Mouse (Mus musculus) ES-Bruce4 (cell line): ENCODE results near the gene Hat1. TPM values are rescaled to one million over a fixed set of nuclear protein-coding genes. Genes with fewer than 3 reads are reported as not detected.
A peak's percentile ranks its signal among the peaks of the same experiment; 100 is the strongest.
"Not testable (repeated sequence)": the region's sequence is repeated elsewhere in the genome, so short reads cannot be mapped to it uniquely, and the experiment has no call there.

ENCODE experiments used
- H3K27ac ChIP-seq: 2 replicates; pipeline ENCODE4 v1.5.1; 2012; ENCODE audit warnings: low read length, inconsistent platforms; ENCODE audit not compliant: insufficient read depth
- H3K27me3 ChIP-seq: 2 replicates; pipeline ENCODE4 v1.6.1; 2012; ENCODE audit warnings: mild to moderate bottlenecking, low read length, inconsistent platforms; ENCODE audit not compliant: control insufficient read depth, poor library complexity, insufficient read depth, severe bottlenecking
- H3K36me3 ChIP-seq: 2 replicates; pipeline ENCODE4 v1.6.1; 2012; ENCODE audit warnings: inconsistent platforms, mild to moderate bottlenecking, low read length, moderate library complexity; ENCODE audit not compliant: control insufficient read depth, poor library complexity, insufficient read depth, severe bottlenecking
- H3K4me1 ChIP-seq: one replicate; pipeline ENCODE4 v1.8.1; 2011; ENCODE audit warnings: low read length; ENCODE audit not compliant: control insufficient read depth, insufficient read depth
- H3K4me3 ChIP-seq: 2 replicates; pipeline ENCODE4 v1.5.1; 2011; ENCODE audit warnings: low read depth, mild to moderate bottlenecking, low read length
- H3K9ac ChIP-seq: 2 replicates; pipeline ENCODE4 v1.6.1; 2012; ENCODE audit warnings: low read depth, mild to moderate bottlenecking, inconsistent platforms; ENCODE audit not compliant: poor library complexity, severe bottlenecking
- H3K9me3 ChIP-seq: replicated peaks from 2 replicates; pipeline ENCODE4 v1.6.1; 2012; ENCODE audit warnings: mild to moderate bottlenecking, low read length, inconsistent platforms; ENCODE audit not compliant: control insufficient read depth, poor library complexity, insufficient read depth, severe bottlenecking
- CTCF ChIP-seq: IDR thresholded peaks from one replicate; pipeline ENCODE4 v1.8.1; 2011; ENCODE audit warnings: low read depth, low read length
- EP300 ChIP-seq: IDR thresholded peaks from 2 replicates; pipeline ENCODE4 v1.6.1; 2011; ENCODE audit warnings: low read depth, low read length; ENCODE audit not compliant: insufficient read depth
- POLR2A ChIP-seq: IDR thresholded peaks from one replicate; pipeline ENCODE4 v1.8.1; 2011; ENCODE audit warnings: low read length; ENCODE audit not compliant: insufficient read depth
- polyA plus RNA-seq: library from polyadenylated mRNA; stranded (reverse); fragments of >200 nt; gene quantifications from 2 replicates; pipeline ENCODE4 v1.2.4, GENCODE M21; 2011; ENCODE audit warnings: low read depth; ENCODE audit not compliant: missing spikeins, insufficient read depth, insufficient read length

Gene Hat1
- polyA plus RNA-seq, 1 experiment, result 692 TPM

DNA sequence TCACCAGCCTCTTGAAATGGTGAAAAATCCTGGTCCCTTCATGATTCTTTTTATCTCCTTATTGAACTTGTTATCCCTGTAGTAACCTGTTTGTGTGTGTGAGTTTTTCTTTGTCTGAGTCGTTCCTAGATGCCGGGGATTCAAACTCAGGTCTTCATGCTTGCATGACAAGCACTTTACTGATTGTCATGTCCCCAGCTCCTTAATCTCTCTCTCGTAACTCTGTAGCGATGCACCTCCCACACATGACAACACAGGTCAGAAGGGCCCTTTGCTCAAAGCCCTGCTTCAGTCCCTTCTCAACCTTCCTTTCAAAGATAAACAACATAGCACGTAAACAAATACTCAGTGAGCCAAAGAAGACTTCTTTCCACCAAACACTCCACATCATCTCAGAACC, 30.4 kb upstream of the Hat1 start:
- Histone ChIP-seq H3K9ac (no peak overlapping the region), H3K9me3 (no peaks in the 10 kb centered on the region), H3K4me3 (no peak overlapping the region), H3K4me1 (peaks cover 3% of the 10 kb centered on the region), H3K27me3 (no peaks in the 10 kb centered on the region), H3K27ac (no peak overlapping the region), H3K36me3 (peaks cover 16% of the 10 kb centered on the region; the same call in 1 of the 2 replicates)
- TF ChIP-seq EP300 (no peak), CTCF (no peak), POLR2A (no peak)

DNA sequence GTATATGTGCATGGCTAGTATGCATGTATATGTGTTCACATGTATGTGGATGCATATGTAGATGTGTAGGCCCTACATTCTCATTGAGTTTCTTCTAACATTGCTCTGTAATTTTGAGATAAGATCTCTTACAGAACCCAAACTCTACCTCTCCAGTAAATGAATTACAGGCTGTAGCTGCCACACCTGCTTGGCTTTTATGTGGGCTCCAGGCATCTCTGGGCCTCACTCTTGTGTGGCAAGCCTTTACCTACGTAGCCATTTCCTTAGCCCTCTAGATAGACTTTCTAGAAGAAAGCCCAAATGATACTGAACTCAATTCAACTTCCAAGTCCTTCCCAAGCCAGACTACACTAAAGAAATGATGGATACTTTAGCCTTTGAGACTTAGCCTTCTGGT, 28.6 kb upstream of the Hat1 start:
- no peak overlapping the region for H3K27ac ChIP-seq
- no peak overlapping the region for H3K9ac ChIP-seq
- H3K9me3 ChIP-seq, result no peaks in the 10 kb centered on the region
- H3K4me1 ChIP-seq, result peaks cover 1% of the 10 kb centered on the region
- peaks cover 11% of the 10 kb centered on the region; the same call in 1 of the 2 replicates for H3K36me3 ChIP-seq
- no peak for TF ChIP-seq CTCF
- no peak for TF ChIP-seq EP300
- TF ChIP-seq POLR2A, result no peak
- H3K27me3 ChIP-seq, result no peaks in the 10 kb centered on the region
- H3K4me3 ChIP-seq, result no peak overlapping the region

DNA sequence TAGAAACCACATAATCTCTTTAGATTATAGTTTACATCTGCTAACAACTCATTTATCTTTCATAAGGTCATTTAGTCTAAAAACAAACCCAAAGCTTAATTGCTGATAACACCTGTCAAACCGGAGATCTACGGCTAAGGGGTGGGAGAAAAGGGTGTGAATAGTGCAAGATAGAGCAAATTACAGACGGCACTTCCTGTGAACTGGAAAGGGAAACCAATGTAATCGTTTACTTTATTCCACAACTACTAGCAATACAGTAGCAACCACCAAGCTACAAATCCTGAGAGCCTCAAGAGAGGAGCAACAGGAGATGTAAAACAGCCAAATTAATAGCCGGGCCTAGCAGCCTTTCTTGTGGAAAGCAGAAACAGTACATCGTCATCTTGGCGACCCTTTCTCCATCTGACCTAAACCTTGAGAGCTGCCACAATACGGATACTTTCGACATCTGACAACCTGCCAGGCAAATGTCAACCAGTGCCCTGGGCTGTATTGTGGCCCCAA, 22.1 kb upstream of the Hat1 start:
- Histone ChIP-seq H3K36me3 (no peaks in the 10 kb centered on the region), H3K9me3 (no peaks in the 10 kb centered on the region), H3K27me3 (no peaks in the 10 kb centered on the region), H3K9ac (peak overlapping the region; percentile 62), H3K27ac (no peak overlapping the region), H3K4me1 (peaks cover 2% of the 10 kb centered on the region), H3K4me3 (peak overlapping the region; percentile 94)
- TF ChIP-seq CTCF (no peak), POLR2A (no peak), EP300 (no peak)

DNA sequence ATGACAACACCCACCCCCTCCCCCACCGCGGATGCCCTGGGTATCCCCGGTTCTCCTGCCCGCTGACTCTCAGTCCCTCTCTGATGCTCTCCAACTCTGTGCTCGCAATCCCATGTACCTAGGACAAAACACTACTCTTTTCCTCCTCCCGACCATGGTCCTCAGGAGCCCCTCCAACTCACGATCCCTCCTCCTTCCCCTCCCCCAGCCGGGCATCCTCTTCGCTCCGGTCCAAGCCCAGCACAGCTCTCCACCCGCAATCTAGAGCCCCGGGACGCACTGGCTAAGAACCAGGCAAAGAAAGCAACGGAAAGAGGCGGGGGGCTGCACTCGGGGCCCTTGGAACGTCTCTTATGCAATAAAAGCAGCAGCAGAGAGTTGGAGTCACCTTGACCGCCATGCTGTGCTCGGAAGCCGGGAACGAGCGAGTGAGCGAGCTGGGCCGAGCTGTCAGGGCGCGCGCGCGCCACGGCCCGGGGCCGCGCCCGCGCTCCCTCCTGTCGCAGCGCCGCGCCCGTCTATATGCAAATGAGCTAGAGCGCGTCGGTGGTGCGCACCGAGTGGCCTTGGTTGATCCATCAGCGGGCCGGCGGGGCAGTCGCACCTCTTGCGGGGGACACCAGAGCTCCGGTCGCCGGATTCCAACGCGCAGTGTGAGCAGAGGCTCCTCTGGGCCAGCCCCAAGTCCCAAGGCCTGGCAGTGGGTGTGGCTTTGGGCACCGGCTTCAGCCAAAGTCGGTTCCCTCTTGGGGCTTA, 21.5 kb upstream of the Hat1 start, which contains the start of gene Slc25a12:
Gene Slc25a12 (minus strand): TSS at position 625 of the 756 bp plus-strand sequence.
- H3K27me3 ChIP-seq, result no peaks in the 10 kb centered on the region

DNA sequence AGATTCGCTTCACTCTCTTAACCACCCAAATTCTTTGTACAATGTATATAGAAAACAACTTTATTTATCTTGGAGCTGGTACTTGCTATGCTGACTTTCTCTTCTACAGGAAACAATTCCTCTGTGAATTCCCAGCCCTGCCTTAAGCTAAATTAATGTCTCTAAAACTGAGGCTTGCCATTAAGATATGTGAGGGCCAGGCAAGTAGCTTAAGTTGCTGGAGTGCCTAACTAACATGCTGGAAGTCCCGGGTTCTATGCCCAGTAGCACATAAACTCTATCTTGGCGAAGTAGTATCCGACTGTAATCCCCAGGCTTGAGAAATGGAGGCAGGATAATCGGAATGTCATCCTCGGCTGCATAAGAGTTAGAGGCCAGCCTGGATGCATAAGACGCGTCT, 20.7 kb upstream of the Hat1 start:
- Histone ChIP-seq H3K36me3 (no peaks in the 10 kb centered on the region), H3K27me3 (no peaks in the 10 kb centered on the region), H3K27ac (no peak overlapping the region), H3K4me1 (peaks cover 2% of the 10 kb centered on the region), H3K4me3 (peak overlapping the region; percentile 54), H3K9me3 (no peaks in the 10 kb centered on the region), H3K9ac (peak overlapping the region; percentile 33; the same call in 1 of the 2 replicates)
- TF ChIP-seq EP300, result no peak

More for the DNA sequence above, 21.5 kb upstream of the Hat1 start, which contains the start of gene Slc25a12:
- H3K9ac ChIP-seq, result peak within 1 kb of the TSS; percentile 62
- peak within 1 kb of the TSS; percentile 94 for H3K4me3 ChIP-seq
- no peak within 1 kb of the TSS for H3K27ac ChIP-seq
- H3K4me1 ChIP-seq, result peaks cover 2% of the 10 kb centered on the region
- no peaks in the 10 kb centered on the region for H3K36me3 ChIP-seq
- no peaks in the 10 kb centered on the region for H3K9me3 ChIP-seq
- no peak for TF ChIP-seq CTCF
- TF ChIP-seq POLR2A, result peak; percentile 41

DNA sequence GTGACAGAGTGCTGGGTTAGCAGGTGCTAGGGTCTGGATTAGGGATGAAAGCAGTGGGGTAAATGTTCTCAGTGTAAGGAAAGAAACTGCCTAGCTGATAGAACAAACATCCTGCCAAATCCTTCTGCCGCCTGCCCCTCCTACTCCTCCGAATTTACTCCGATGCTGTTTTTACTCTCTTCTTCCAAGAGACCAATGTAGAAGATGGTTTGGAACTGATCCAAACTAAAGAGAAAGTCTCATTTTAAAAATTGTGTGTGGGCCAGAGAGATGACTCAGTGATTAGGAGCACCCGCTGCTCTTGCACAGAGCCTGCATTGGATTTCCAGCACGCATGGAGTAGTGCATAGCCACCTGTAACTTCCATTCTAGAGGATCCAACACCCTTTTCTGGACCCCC, 17.0 kb upstream of the Hat1 start:
- H3K27ac ChIP-seq, result no peak overlapping the region
- TF ChIP-seq EP300, result no peak
- TF ChIP-seq CTCF, result no peak
- TF ChIP-seq POLR2A, result no peak

DNA sequence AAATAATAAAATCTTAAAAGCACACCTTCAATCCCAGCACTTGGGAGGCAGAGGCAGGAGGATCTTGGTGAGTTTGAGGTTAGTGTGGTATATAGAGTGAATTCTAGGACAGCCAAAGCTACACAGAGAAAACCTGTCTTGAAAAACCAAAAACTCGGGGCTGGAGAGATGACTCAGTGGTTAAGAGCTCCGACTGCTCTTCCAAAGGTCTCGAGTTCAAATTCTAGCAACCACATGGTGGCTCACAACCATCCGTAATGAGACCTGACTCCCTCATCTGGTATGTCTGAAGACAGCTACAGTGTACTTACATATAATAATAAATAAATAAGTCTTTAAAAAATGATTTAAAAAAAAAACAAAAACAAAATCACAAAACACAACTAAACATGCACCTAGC, 16.5 kb upstream of the Hat1 start:
- not testable (repeated sequence) for H3K27me3 ChIP-seq, H3K27ac ChIP-seq, H3K36me3 ChIP-seq, H3K4me3 ChIP-seq, H3K4me1 ChIP-seq, H3K9ac ChIP-seq, H3K9me3 ChIP-seq

More for the DNA sequence above, 17.0 kb upstream of the Hat1 start:
- Histone ChIP-seq H3K9ac (no peak overlapping the region), H3K9me3 (no peaks in the 10 kb centered on the region), H3K36me3 (peaks cover 4% of the 10 kb centered on the region; the same call in 1 of the 2 replicates), H3K4me3 (no peak overlapping the region), H3K27me3 (no peaks in the 10 kb centered on the region), H3K4me1 (no peaks in the 10 kb centered on the region)
